Mouse (Mus musculus) olfactory bulb, adult 2 months (tissue): ENCODE data around the gene Stx5a. TPM values are rescaled to one million over a fixed set of nuclear protein-coding genes. Genes with fewer than 3 reads are reported as not detected.

ENCODE experiments used
- H3K27ac ChIP-seq: fragments of 200-500 bp; 2 replicates; pipeline ENCODE4 v1.5.1; 2012; ENCODE audit warnings: low read depth, low read length; ENCODE audit not compliant: insufficient read depth
- H3K4me1 ChIP-seq: fragments of 200-500 bp; 2 replicates; pipeline ENCODE4 v1.6.1; 2012; ENCODE audit warnings: low read length; ENCODE audit not compliant: control insufficient read depth, insufficient read depth
- H3K4me3 ChIP-seq: fragments of 200-500 bp; 2 replicates; pipeline ENCODE4 v1.5.1; 2012; ENCODE audit warnings: mild to moderate bottlenecking, low read depth, low read length, moderate library complexity; ENCODE audit not compliant: insufficient read depth
- CTCF ChIP-seq: fragments of 200-500 bp; IDR thresholded peaks from 2 replicates; pipeline ENCODE4 v1.5.1; 2012; ENCODE audit warnings: low read depth, mild to moderate bottlenecking, low read length, moderate library complexity; ENCODE audit not compliant: insufficient read depth
- POLR2A ChIP-seq: fragments of 200-500 bp; IDR thresholded peaks from 2 replicates; pipeline ENCODE4 v1.6.1; 2012; ENCODE audit warnings: mild to moderate bottlenecking, low read depth, low read length, moderate library complexity; ENCODE audit not compliant: insufficient read depth
- WGBS: fragments of 180-500 bp; shearing (Covaris S2); methylation state at CpG from one replicate; pipeline ENCODE4 v1.1.7; 2018; 5-methylcytosine and 5-hydroxymethylcytosine counted together
- polyA plus RNA-seq: library from polyadenylated mRNA; stranded (reverse); fragments of >200 nt; gene quantifications from 2 replicates; pipeline ENCODE4 v1.2.4, GENCODE M21; 2012; ENCODE audit warnings: low replicate concordance; ENCODE audit not compliant: missing spikeins, insufficient read depth, insufficient read length

Gene Stx5a
- polyA plus RNA-seq, 1 experiment: not detected

GRCm38 (mm10) chr19:8774951-8775421 is 33.8 kb downstream of the Stx5a start:
- H3K27ac ChIP-seq: peak overlapping the region; percentile 88
- peak overlapping the region; percentile 91 for H3K4me3 ChIP-seq
- peaks cover 16% of the 10 kb centered on the region for H3K4me1 ChIP-seq
- TF ChIP-seq POLR2A (no peak), CTCF (no peak)
- WGBS: 3% methylated on average over 20 of the region's 20 CpGs

- no peak within 1 kb of the TSS for H3K27ac ChIP-seq
- H3K4me1 ChIP-seq: no peaks in the 10 kb centered on the region
- H3K4me3 ChIP-seq: peak within 1 kb of the TSS; percentile 80
- WGBS: under 1% methylated on average over 32 of the region's 32 CpGs
- no peak for TF ChIP-seq CTCF
- TF ChIP-seq POLR2A: no peak
These were observed 45.0 kb downstream of the Stx5a start, which contains the start of gene Taf6l for GRCm38 (mm10) chr19:8786008-8786781. Taf6l (minus strand) TSS chr19:8786417.

GRCm38 (mm10) chr19:8788521-8788920 is 47.3 kb downstream of the Stx5a start:
- no peaks in the 10 kb centered on the region for H3K4me1 ChIP-seq
- TF ChIP-seq CTCF (no peak), POLR2A (no peak)
- H3K4me3 ChIP-seq: no peak overlapping the region
- no peak overlapping the region for H3K27ac ChIP-seq
- 33% methylated on average over 3 of the region's 3 CpGs for WGBS

GRCm38 (mm10) chr19:8789171-8789570 is 48.0 kb downstream of the Stx5a start:
- Histone ChIP-seq H3K4me3 (no peak overlapping the region), H3K27ac (no peak overlapping the region), H3K4me1 (no peaks in the 10 kb centered on the region)
- TF ChIP-seq POLR2A (no peak), CTCF (no peak)
- WGBS: 38% methylated on average over 1 of the region's 1 CpGs

GRCm38 (mm10) chr19:8790171-8790570 is 49.0 kb downstream of the Stx5a start:
- WGBS: 73% methylated on average over 7 of the region's 7 CpGs
- Histone ChIP-seq H3K4me1 (no peaks in the 10 kb centered on the region), H3K27ac (no peak overlapping the region), H3K4me3 (no peak overlapping the region)
- TF ChIP-seq CTCF: no peak

- TF ChIP-seq CTCF (no peak), POLR2A (peak; percentile 70)
- WGBS: under 1% methylated on average over 25 of the region's 25 CpGs
- Histone ChIP-seq H3K27ac (0 out of 2 replicates have a peak within 1 kb of the TSS, but pooled peaks have one; percentile 53), H3K4me3 (peak within 1 kb of the TSS; percentile 71), H3K4me1 (peaks cover 8% of the 10 kb centered on the region)
These were observed 57.2 kb downstream of the Stx5a start, which contains the start of gene Polr2g for GRCm38 (mm10) chr19:8798264-8798946. Polr2g (minus strand) TSS chr19:8798577.

GRCm38 (mm10) chr19:8798947-8799315 is 57.7 kb downstream of the Stx5a start:
- no peak overlapping the region for H3K4me3 ChIP-seq
- no peak for TF ChIP-seq POLR2A
- no peak for TF ChIP-seq CTCF
- peaks cover 14% of the 10 kb centered on the region for H3K4me1 ChIP-seq
- no peak overlapping the region for H3K27ac ChIP-seq

- peak; percentile 66 for TF ChIP-seq POLR2A
- TF ChIP-seq CTCF: no peak
- under 1% methylated on average over 30 of the region's 30 CpGs for WGBS
- H3K4me1 ChIP-seq: peaks cover 18% of the 10 kb centered on the region
- H3K4me3 ChIP-seq: peak within 1 kb of the TSS; percentile 77
- peak within 1 kb of the TSS; percentile 65 for H3K27ac ChIP-seq
These were observed 61.1 kb downstream of the Stx5a start, which contains the start of gene Zbtb3 for GRCm38 (mm10) chr19:8802130-8802821. Zbtb3 (plus strand) TSS chr19:8802555.

- 60% methylated on average over 9 of the region's 9 CpGs for WGBS
- Histone ChIP-seq H3K4me3 (peak overlapping the region; percentile 77), H3K4me1 (peaks cover 18% of the 10 kb centered on the region), H3K27ac (peak overlapping the region; percentile 55)
- TF ChIP-seq POLR2A (no peak), CTCF (no peak)
These were observed 62.1 kb downstream of the Stx5a start for GRCm38 (mm10) chr19:8803204-8803780.
